15 mouse cellular contexts compared by ENCODE assay signal in the genomic region with DNA sequence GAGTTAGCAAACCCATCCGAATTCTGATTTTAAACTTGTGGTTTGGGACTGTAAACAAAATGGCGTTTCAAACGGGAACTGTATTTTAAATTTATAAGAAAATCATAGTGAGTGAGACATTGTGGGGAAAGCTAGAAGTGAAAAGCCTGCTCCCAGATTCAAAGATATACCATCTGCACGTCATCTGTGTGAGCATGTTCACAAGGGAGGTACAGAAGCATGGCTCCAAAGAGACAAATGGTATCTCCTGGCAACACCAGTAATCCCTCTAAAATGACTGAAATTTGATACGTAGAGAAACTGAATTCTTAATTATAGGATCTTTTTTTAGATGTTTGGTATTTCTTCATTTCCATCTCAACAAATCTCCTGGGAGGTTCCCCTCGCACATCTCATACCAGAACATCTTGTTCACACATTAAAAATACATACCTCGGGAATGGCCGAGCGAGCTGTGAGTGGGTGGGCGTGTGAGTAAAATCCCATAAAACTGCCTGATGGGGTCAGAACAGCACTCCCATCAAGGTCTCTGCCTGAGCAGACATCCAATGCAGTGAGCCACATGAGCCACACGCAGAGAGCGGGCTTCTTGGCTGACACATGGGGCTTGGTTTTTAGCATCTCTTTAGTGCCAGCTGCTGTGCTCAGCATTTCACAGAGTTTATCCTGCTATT. TPM values are rescaled to one million over a fixed set of nuclear protein-coding genes. Genes with fewer than 3 reads are reported as not detected.
A peak's percentile ranks its signal among the peaks of the same experiment; 100 is the strongest.
DNase-seq lines count a peak whose midpoint lies in the region; ATAC-seq and TF ChIP-seq lines count a peak whose summit lies in the region.
"Had no signal": no experiment of that assay in that cellular context is flagged by ENCODE, and none has a peak within 500 bp of the region (broad histone marks: within the 10 kb centered on the region; RNA-seq: fewer than 3 reads in every experiment).

No protein-coding gene starts in this region.

- H3K9ac ChIP-seq in hindbrain, embryonic 16.5 days (ENCODE audit: low read depth, low read length): no peak overlapping the region
- H3K9ac ChIP-seq in hindbrain, embryonic 12.5 days: no peak overlapping the region
- H3K9ac ChIP-seq in limb, embryonic 15.5 days: no peak overlapping the region
- H3K9ac ChIP-seq: hindbrain, embryonic 15.5 days; neural tube, embryonic 13.5 days had no signal

- peak; percentile 19 to 36 for DNase-seq in layer of hippocampus, postnatal 10 days (ENCODE audit: low spot score in 2 of 2)
- DNase-seq in heart, postnatal 25 days (ENCODE audit: low spot score): no peak
- DNase-seq in lung, postnatal 10 days: no peak
- no peak for DNase-seq in urinary bladder, postnatal 25 days (ENCODE audit: low spot score)
- DNase-seq: heart, adult 11 months; lung, postnatal 14 days; spleen, adult 18-20 months had no signal

- H3K36me3 ChIP-seq in hindbrain, embryonic 16.5 days (ENCODE audit: control insufficient read depth, insufficient read depth, low read length): no peaks in the 10 kb centered on the region
- H3K36me3 ChIP-seq in hindbrain, embryonic 12.5 days: no peaks in the 10 kb centered on the region
- no peaks in the 10 kb centered on the region for H3K36me3 ChIP-seq in limb, embryonic 15.5 days
- H3K36me3 ChIP-seq: hindbrain, embryonic 15.5 days; neural tube, embryonic 13.5 days had no signal

- H3K4me3 ChIP-seq in hindbrain, embryonic 16.5 days (ENCODE audit: low read length): no peak overlapping the region
- no peak overlapping the region for H3K4me3 ChIP-seq in hindbrain, embryonic 12.5 days
- no peak overlapping the region for H3K4me3 ChIP-seq in cortical plate, adult 2 months (ENCODE audit: insufficient read depth, low read length)
- no peak overlapping the region for H3K4me3 ChIP-seq in limb, embryonic 15.5 days
- H3K4me3 ChIP-seq: hindbrain, embryonic 15.5 days; neural tube, embryonic 13.5 days had no signal

- intact Hi-C loops in heart, postnatal 25 days (cut with DNase I): no loop called here

- H3K27me3 ChIP-seq in hindbrain, embryonic 16.5 days (replicated peaks; ENCODE audit: control insufficient read depth, insufficient read depth, low read length): no peaks in the 10 kb centered on the region
- no peaks in the 10 kb centered on the region for H3K27me3 ChIP-seq in hindbrain, embryonic 12.5 days
- H3K27me3 ChIP-seq in limb, embryonic 15.5 days: no peaks in the 10 kb centered on the region
- H3K27me3 ChIP-seq: hindbrain, embryonic 15.5 days; neural tube, embryonic 13.5 days had no signal

- no peak overlapping the region for H3K27ac ChIP-seq in hindbrain, embryonic 16.5 days (ENCODE audit: low read depth, low read length)
- H3K27ac ChIP-seq in hindbrain, embryonic 12.5 days: no peak overlapping the region
- peak overlapping the region; percentile 77 for H3K27ac ChIP-seq in cortical plate, adult 2 months (ENCODE audit: insufficient read depth, low read length)
- H3K27ac ChIP-seq in limb, embryonic 15.5 days: no peak overlapping the region
- H3K27ac ChIP-seq: hindbrain, embryonic 15.5 days; neural tube, embryonic 13.5 days had no signal

- no peak overlapping the region for H3K4me2 ChIP-seq in hindbrain, embryonic 16.5 days (ENCODE audit: low read length)
- H3K4me2 ChIP-seq in hindbrain, embryonic 12.5 days (replicated peaks): no peak overlapping the region
- H3K4me2 ChIP-seq in limb, embryonic 15.5 days: no peak overlapping the region
- H3K4me2 ChIP-seq: hindbrain, embryonic 15.5 days; neural tube, embryonic 13.5 days had no signal

- no peak for TF ChIP-seq CTCF in cortical plate, adult 2 months (IDR thresholded peaks at IDR 0.05; ENCODE audit: extremely low read depth, insufficient read depth, low read length)

- TF ChIP-seq POLR2A in cortical plate, adult 2 months (IDR thresholded peaks at IDR 0.05; ENCODE audit: extremely low read depth, insufficient read depth, low read length): no peak

- H3K9me3 ChIP-seq in hindbrain, embryonic 16.5 days (ENCODE audit: control insufficient read depth, low read length): no peaks in the 10 kb centered on the region
- H3K9me3 ChIP-seq in hindbrain, embryonic 12.5 days (replicated peaks): no peaks in the 10 kb centered on the region; the same call in 1 of the 2 replicates
- H3K9me3 ChIP-seq in limb, embryonic 15.5 days: no peaks in the 10 kb centered on the region
- H3K9me3 ChIP-seq: hindbrain, embryonic 15.5 days; neural tube, embryonic 13.5 days had no signal

- WGBS in hindbrain, embryonic 16.5 days: 69% methylated on average over 12 of the region's 12 CpGs
- WGBS in hindbrain, embryonic 12.5 days: 76% methylated on average over 12 of the region's 12 CpGs
- WGBS in limb, embryonic 15.5 days: 31% methylated on average over 12 of the region's 12 CpGs

- ATAC-seq in hindbrain, embryonic 16.5 days: peak; percentile 27; the same call in 1 of the 2 replicates
- ATAC-seq in hindbrain, embryonic 12.5 days (ENCODE audit: low FRiP score): no peak
- 0 out of 2 replicates have a peak, but pooled peaks have one; percentile 40 for ATAC-seq in limb, embryonic 15.5 days (ENCODE audit: insufficient number of reproducible peaks, low FRiP score, low TSS enrichment, low read depth)

- H3K4me1 ChIP-seq in hindbrain, embryonic 16.5 days (ENCODE audit: control insufficient read depth, insufficient read depth, low read depth, low read length): no peaks in the 10 kb centered on the region
- peaks cover 4% of the 10 kb centered on the region; the same call in 1 of the 2 replicates for H3K4me1 ChIP-seq in hindbrain, embryonic 12.5 days
- peaks cover 2% of the 10 kb centered on the region; the same call in 1 of the 2 replicates for H3K4me1 ChIP-seq in cortical plate, adult 2 months (ENCODE audit: control insufficient read depth, insufficient read depth, low read length)
- H3K4me1 ChIP-seq in limb, embryonic 15.5 days: no peaks in the 10 kb centered on the region
- H3K4me1 ChIP-seq: hindbrain, embryonic 15.5 days; neural tube, embryonic 13.5 days had no signal

RNA-seq across cellular contexts. Expression of a gene that starts 23.8 kb away (rescaled TPM):
- polyA plus RNA-seq in hindbrain, embryonic 16.5 days (2015; fragmentation: Nextera tagmentation; extraction: Ambion mirVana): not detected in 2 replicates
- polyA plus RNA-seq in hindbrain, embryonic 12.5 days (2016; fragmentation: Nextera tagmentation; extraction: Ambion mirVana): not detected in 2 replicates
- polyA plus RNA-seq in cortical plate, adult 2 months (2012; rRNA removed): 0.17 TPM in 1 of 2 replicates, not detected in the other
- total RNA-seq in layer of hippocampus, postnatal 10 days (2021): not detected
- polyA plus RNA-seq in limb, embryonic 15.5 days (2015; fragmentation: Nextera tagmentation; extraction: Ambion mirVana): not detected in 2 replicates
- not detected for total RNA-seq in heart, postnatal 25 days (2021)
- total RNA-seq: layer of hippocampus, postnatal 14 days had no signal
- polyA plus RNA-seq: embryonic facial prominence, embryonic 11.5 days; hindbrain, embryonic 15.5 days; neural tube, embryonic 13.5 days had no signal

RNA-seq across cellular contexts. Expression of a gene that starts 26.2 kb away (rescaled TPM):
- 11.2 and 11.4 TPM in 2 replicates for polyA plus RNA-seq in hindbrain, embryonic 16.5 days (2015; fragmentation: Nextera tagmentation; extraction: Ambion mirVana)
- 10.5 and 12.1 TPM in 2 replicates for polyA plus RNA-seq in hindbrain, embryonic 12.5 days (2016; fragmentation: Nextera tagmentation; extraction: Ambion mirVana)
- polyA plus RNA-seq in cortical plate, adult 2 months (2012; rRNA removed): 37.7 and 45.3 TPM in 2 replicates
- total RNA-seq in layer of hippocampus, postnatal 10 days (2021): 10 to 100 TPM; 10.6 to 12.0 TPM
- 13.8 and 18.0 TPM in 2 replicates for polyA plus RNA-seq in limb, embryonic 15.5 days (2015; fragmentation: Nextera tagmentation; extraction: Ambion mirVana)
- 1 to 10 TPM; 2.5 to 4.3 TPM for total RNA-seq in heart, postnatal 25 days (2021)

Comparison
In these comparisons a context has a peak if more than half of its experiments do, and no peak if none do; other contexts are left out.
1. DNase-seq: peak in layer of hippocampus, postnatal 10 days (2 of 2); none in heart, postnatal 25 days (single experiment), lung, postnatal 10 days (single experiment) and urinary bladder, postnatal 25 days (single experiment).